Mouse (Mus musculus): ENCODE data around the gene Smg9.
A peak's percentile ranks its signal among the peaks of the same experiment; 100 is the strongest.

Smg9 gene

DNA sequence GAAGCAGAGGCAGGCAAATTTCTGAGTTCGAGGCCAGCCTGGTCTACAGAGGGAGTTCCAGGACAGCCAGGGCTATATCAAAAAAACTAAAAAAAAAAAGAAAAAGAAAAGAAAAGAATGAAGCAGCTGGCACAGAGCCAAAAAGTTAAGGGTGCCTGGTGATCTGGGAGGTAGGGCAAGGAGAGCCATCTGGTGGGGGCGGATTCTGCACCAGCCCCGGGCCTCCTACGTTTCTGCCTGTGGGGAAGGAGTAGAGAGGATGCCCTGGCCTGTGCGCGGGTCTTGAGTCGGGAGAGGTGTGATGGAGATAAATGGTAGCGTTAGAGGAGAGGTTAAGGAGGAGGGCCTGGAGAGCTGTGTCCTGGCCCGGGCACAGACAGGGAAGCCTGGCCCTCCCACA is 8.8 kb downstream of the Smg9 start:
- DNase-seq (ENCODE audit: low spot score), result no peak

DNA sequence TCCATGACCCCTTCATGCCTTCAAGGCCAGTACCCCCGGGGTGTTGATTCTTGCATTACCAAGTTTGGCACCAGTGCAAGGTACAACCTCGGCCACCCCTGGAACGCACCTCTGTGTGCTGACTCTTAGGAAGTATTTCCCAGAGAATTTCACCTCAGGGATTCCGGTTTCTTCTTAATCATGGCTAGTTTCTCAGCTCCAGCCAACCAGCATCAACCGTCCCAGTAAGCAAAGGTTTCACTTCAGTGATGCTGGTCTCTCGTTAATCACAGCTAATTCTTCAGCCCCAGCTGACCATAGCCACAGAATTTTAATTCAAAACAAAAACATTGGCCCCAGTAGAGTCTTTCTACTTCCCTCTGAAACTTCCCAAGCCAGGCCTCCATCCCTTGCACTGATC is 10.7 kb downstream of the Smg9 start:
- DNase-seq (ENCODE audit: low spot score), result no peak

DNA sequence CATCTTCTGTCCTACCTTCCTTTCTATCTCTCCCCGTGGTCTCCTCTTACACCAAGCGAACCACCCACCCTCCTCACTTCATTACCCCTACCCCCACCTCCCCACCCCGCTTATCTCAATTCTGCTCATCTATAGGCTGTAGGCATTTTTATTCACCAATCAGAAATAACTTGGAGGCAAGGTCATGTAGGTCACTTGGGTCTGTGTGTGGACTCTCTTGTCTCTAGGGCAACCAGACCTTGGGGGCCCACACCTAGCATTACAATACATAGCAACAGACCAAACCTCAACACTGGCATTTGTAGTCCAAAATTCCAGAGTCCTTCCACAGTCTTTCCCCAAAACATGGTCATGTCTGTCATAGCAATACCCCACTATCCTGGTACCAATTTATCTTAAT is 11.4 kb downstream of the Smg9 start:
- DNase-seq (ENCODE audit: low spot score), result no peak

- DNase-seq (ENCODE audit: low spot score), result no peak
These were observed 14.2 kb downstream of the Smg9 start for GRCm38 (mm10) chr7:24413630-24414029.

DNA sequence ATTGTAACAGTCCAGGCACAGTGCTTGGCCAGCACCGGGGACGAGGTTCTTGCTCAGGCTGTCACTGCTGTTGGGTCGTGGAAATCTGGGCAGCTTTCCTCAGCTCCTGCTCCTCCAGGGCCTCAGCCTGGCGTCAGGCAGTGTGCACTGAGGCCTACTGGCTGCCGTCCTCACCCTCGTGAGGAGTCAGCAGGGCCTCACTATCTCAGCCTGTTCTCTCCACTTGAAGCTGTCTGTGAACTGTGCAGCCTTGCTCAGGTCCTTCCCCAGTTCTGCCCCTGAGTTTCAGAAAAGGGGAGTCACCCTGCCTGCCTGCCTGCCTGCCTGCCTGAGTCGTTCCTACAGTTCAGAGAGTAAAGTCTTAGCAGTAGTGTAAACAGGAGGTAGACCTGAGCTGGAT is 15.8 kb downstream of the Smg9 start:
- DNase-seq (ENCODE audit: low spot score), result no peak

DNA sequence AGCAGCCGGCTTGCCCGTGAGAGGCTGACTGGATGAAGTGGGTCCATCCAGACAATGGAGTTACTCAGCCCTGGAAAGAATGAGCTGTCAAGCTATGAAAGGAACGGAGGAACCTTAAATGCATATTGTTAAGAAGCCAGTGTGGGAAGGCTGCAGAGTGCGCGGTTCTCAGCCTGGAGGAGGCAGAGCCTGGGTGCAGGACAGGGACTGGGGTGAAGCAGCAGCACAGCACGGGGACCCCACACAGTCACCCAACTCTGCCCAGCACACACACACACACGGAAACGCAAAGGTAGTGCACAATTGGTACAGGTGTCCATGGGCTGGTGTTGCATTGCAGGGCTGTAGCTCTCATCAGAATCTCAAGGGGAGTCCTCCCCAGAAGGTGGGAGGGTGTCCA is 20.2 kb downstream of the Smg9 start:
- peak; percentile 26 for DNase-seq (ENCODE audit: low spot score)

DNA sequence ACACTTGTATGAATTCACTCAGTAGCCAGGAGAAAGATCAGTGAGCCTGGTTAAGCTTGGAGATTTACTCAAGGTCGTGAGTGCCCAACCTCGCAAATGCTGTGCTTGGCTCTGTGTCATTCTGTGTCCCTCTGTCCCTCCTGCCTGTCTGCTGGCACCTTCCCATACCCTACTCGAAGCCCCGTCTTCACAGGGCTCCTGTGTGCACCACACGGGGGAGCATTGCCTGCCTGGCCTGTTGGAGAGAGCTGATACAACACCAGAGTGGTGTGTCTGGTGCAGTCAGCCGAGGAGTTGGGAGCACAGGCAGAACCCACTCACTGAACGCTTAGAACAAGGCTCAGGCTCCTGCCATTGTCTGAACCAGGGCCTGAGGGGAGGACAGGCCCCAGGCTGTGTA is 22.2 kb downstream of the Smg9 start:
- DNase-seq (ENCODE audit: low spot score), result no peak

GRCm38 (mm10) chr7:24422251-24422650 is 22.8 kb downstream of the Smg9 start:
- DNase-seq (ENCODE audit: low spot score), result no peak

DNA sequence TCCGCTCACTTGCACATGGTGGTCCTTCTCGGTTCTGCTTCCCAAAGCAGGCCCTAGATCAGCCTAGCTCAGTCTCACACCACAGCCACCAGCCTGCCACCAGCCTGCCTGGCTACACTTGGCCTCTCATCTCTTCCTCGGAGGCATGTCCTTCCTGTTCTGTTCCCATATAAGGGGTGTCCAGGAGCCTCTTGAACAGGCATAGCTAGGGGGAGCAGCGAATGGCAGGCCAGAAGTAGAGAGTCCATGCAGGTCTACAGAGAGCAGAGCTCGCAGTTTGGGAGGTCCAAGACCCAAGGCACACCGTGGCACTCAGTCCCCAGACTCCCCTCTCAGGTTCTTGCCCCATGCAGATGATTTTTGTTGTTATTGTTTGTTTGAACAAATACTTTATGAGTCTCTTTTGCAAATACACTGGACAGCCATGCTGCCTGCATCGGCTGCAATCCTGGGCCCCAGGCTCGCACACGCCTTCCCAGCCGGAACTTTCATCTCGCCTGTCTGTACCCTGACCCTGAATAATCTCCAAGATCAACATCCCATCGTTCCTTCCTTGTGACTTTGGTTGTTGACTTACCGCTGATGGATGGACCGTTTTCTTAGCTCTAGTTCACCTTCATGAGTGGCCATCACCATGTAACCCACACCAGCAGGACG is 23.8 kb downstream of the Smg9 start:
- DNase-seq (ENCODE audit: low spot score), result no peak

- DNase-seq (ENCODE audit: low spot score), result no peak
These were observed 24.7 kb downstream of the Smg9 start for GRCm38 (mm10) chr7:24423956-24424732.

- no peak for DNase-seq (ENCODE audit: low spot score)
These were observed 26.5 kb downstream of the Smg9 start for GRCm38 (mm10) chr7:24425919-24426318.

GRCm38 (mm10) chr7:24427168-24427567 is 27.7 kb downstream of the Smg9 start:
- no peak for DNase-seq (ENCODE audit: low spot score)

GRCm38 (mm10) chr7:24428725-24429124 is 29.3 kb downstream of the Smg9 start:
- no peak for DNase-seq (ENCODE audit: low spot score)

DNA sequence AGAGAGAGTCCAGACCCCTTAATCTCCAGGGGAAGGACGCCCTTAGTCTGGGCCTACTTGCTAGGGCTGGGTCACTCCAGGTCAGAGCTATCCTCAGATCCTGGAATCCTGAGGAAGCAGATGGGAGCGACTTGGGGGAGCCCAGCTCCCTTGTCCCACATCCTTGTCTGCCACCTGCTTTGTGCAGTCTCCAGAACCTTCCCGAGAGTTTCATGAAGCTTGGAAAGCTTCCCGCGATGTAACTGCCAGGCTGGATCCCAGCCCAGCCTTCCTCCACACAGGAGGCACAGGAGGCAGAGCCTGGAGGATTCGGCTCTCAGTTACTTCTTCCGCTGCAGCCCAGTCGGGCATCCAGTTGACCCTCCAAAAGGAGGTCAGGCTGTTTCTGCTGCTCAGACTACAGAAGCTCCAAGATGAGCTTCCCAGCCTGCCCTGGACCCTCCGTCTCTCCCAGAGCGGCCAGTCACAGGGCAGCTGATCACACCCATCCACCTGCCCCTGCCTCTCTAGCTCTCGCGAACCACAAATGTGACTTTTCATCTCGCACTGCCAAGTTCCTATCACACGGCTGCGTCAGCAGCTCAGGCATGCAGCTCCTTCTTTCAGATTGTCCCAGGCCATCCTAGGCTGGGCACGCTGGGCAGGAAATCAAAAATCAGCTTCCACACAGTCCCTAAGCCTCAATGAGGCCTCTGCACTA is 30.1 kb downstream of the Smg9 start:
- DNase-seq (ENCODE audit: low spot score), result no peak

- no peak for DNase-seq (ENCODE audit: low spot score)
These were observed 31.3 kb downstream of the Smg9 start for GRCm38 (mm10) chr7:24430551-24431345.

DNA sequence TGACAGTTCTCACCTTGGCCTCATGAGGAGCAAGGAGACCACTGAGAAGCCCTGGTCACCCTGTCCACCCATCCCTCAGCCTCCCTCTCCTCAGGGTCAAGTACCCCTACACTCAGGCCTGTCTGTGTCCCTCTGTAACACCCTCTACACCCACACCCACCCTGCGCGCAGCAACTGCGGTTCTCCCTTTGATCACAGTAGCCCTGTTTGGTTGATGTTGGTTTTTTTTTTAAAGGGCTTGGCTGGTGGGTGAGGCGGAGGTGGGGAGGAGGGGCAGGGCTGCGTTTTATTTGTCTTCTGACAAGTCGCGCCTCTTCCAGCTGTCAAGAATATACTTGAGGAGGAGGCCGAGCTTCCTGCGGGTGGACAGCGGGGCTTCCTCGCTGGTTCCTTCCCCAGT is 32.3 kb downstream of the Smg9 start:
- DNase-seq (ENCODE audit: low spot score), result no peak

- DNase-seq (ENCODE audit: low spot score), result no peak
These were observed 35.9 kb downstream of the Smg9 start for GRCm38 (mm10) chr7:24435305-24435704.

DNA sequence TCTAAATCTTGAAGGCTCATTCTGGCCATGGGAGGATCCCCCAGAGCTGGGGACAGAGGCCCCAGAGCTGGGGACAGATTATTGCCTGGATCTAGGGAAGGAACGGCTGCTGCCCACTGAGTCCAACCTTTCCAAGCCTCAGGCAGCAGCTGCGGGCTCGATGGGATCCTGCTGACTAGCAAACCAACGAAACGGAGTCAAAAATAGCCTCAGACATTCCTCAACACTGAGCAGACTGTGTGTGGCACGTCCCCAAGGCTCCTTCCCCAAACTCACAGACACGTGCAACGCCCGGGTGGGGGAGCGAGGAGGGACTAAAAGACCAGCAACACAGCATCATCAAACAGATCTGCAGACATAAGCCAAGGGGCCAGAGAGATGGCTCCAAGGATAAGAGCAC is 38.6 kb downstream of the Smg9 start:
- no peak for DNase-seq (ENCODE audit: low spot score)

- no peak for DNase-seq (ENCODE audit: low spot score)
These were observed 39.8 kb downstream of the Smg9 start for GRCm38 (mm10) chr7:24439191-24439590.

GRCm38 (mm10) chr7:24439891-24440290 is 40.5 kb downstream of the Smg9 start:
- no peak for DNase-seq (ENCODE audit: low spot score)

GRCm38 (mm10) chr7:24441785-24442184 is 42.4 kb downstream of the Smg9 start:
- DNase-seq (ENCODE audit: low spot score), result peak; percentile 78

- DNase-seq (ENCODE audit: low spot score), result no peak
These were observed 42.9 kb downstream of the Smg9 start for GRCm38 (mm10) chr7:24442313-24442712.
